Mouse (Mus musculus): ENCODE results near the gene Arel1.

DNA sequence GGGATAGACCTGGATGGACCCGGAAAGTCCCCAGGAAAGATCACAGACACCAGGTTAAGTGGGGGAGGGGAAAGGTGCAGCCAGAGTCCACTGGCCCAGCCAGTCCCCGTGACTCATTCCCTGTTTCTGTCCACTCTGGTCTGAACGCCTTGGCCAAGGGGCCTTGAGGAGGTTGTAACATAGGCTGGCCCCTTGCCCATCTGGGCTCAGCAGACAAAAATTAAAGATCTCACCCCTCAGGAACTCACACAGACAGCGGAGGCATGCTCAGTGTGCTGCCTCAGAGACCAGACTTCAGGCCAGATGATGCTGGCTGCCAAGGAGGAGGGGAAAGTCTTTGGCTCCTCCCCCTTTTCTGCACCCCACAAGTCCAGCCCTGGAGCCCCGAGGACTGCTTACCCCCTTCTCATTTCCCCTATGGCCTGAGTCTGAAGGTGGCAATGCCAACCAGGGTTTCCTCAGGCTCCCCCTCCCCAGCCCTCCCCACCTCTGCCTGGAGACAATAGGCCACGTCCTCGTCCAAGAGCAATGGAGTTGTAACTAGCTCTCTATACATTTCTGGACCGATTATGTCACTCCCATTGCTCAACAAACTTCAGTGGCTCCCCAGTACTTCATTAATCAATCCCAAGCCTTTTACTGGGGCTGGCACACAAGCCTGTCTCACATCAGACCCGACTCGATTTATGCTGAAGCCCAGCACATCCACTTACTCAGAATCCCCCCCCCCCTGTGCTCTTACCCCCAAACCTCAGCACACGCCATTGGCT, 85.4 kb downstream of the Arel1 start:
- TF ChIP-seq CTCF (IDR thresholded peaks at IDR 0.05; ENCODE audit: extremely low read depth, insufficient read depth, low read length) (no peak), POLR2A (IDR thresholded peaks at IDR 0.05; ENCODE audit: extremely low read depth, insufficient read depth, low read length) (no peak)

All from cortical plate, adult 2 months (tissue).